Mouse (Mus musculus) kidney, adult 2 months (tissue): Measurements from ENCODE around the gene St3gal2.

Experiments
- CTCF ChIP-seq: fragments of 200-500 bp; conservative IDR thresholded peaks from 2 replicates; pipeline ENCODE4 v1.5.1; 2011; ENCODE audit warnings: low read depth, mild to moderate bottlenecking, control low read depth, low read length, moderate library complexity, mixed read lengths; ENCODE audit not compliant: insufficient read depth, insufficient read length
- POLR2A ChIP-seq: fragments of 200-500 bp; IDR thresholded peaks from one replicate; pipeline ENCODE4 v1.6.1; 2011; ENCODE audit warnings: low read depth, low read length, control low read depth

GRCm38 (mm10) chr8:110990017-110990416 is 70.3 kb downstream of the St3gal2 start:
- TF ChIP-seq POLR2A (no peak), CTCF (no peak)
